Mouse (Mus musculus): ENCODE results near the gene Ier5.

- TF ChIP-seq GATA1 (IDR thresholded peaks at IDR 0.05; ENCODE audit: borderline replicate concordance, low read length) (no peak), FLI1 (IDR thresholded peaks at IDR 0.05; ENCODE audit: low read length) (no peak)
Observed at GRCm38 (mm10) chr1:155109387-155110350, 10.2 kb upstream of the Ier5 start.

Measured in megakaryocyte, embryonic 14.5 days (primary cell).